Mouse (Mus musculus) brain, embryonic 14.5 days (tissue): ENCODE results near the gene Tcp11l2.

Experiments used
- CTCF ChIP-seq: fragments of 200-500 bp; IDR thresholded peaks from 2 replicates; pipeline ENCODE4 v1.5.1; 2012; ENCODE audit warnings: inconsistent platforms, mild to moderate bottlenecking, moderate library complexity, borderline replicate concordance; ENCODE audit not compliant: insufficient read depth, insufficient read length; ENCODE audit errors: extremely low read depth
- POLR2A ChIP-seq: fragments of 200-500 bp; IDR thresholded peaks from 2 replicates; pipeline ENCODE4 v1.6.1; 2012; ENCODE audit warnings: mild to moderate bottlenecking, inconsistent platforms, borderline replicate concordance; ENCODE audit not compliant: poor library complexity, insufficient read depth, insufficient read length, severe bottlenecking; ENCODE audit errors: extremely low read depth

- TF ChIP-seq POLR2A (no peak), CTCF (no peak)
These were observed 3.1 kb downstream of the Tcp11l2 start for GRCm38 (mm10) chr10:84579527-84579926.
